Mouse (Mus musculus) G1E (cell line): ENCODE results near the gene Ano1. TPM values are rescaled to one million over a fixed set of nuclear protein-coding genes. Genes with fewer than 3 reads are reported as not detected.
A peak's percentile ranks its signal among the peaks of the same experiment; 100 is the strongest.

Source experiments
- ATAC-seq: 2 replicates; pipeline ENCODE4 v1.8.0; 2016; ENCODE audit warnings: mild to moderate bottlenecking; ENCODE audit not compliant: insufficient number of reproducible peaks, poor library complexity, low FRiP score, severe bottlenecking; ENCODE audit errors: extremely low read depth
- DNase-seq: peaks from one replicate; pipeline ENCODE4 v3.0.0; 2012; ENCODE audit warnings: low spot score
- H3K27me3 ChIP-seq: 2 replicates; pipeline ENCODE4 v1.6.1; 2012; ENCODE audit warnings: mild to moderate bottlenecking, low read length, inconsistent platforms; ENCODE audit not compliant: insufficient read depth
- H3K36me3 ChIP-seq: replicated peaks from 2 replicates; pipeline ENCODE3; 2012; ENCODE audit warnings: mild to moderate bottlenecking, inconsistent platforms
- H3K4me1 ChIP-seq: 2 replicates; pipeline ENCODE4 v1.6.1; 2012; ENCODE audit warnings: low read depth, low read length, inconsistent platforms, mixed read lengths; ENCODE audit not compliant: insufficient read depth
- H3K4me3 ChIP-seq: 2 replicates; pipeline ENCODE4 v1.5.1; 2012; ENCODE audit warnings: low read depth, mild to moderate bottlenecking, inconsistent platforms, low read length, moderate library complexity, mixed read lengths
- H3K9me3 ChIP-seq: replicated peaks from 2 replicates; pipeline ENCODE4 v1.6.1; 2012; ENCODE audit warnings: inconsistent platforms
- CTCF ChIP-seq: IDR thresholded peaks from 2 replicates; pipeline ENCODE4 v1.5.1; 2012; ENCODE audit warnings: low read depth, low read length, inconsistent platforms, mixed read lengths
- GATA1 ChIP-seq: IDR thresholded peaks from 2 replicates; pipeline ENCODE4 v1.6.1; 2012; ENCODE audit warnings: borderline replicate concordance, low read length, inconsistent platforms, mixed read lengths
- GATA2 ChIP-seq: IDR thresholded peaks from 2 replicates; pipeline ENCODE4 v1.6.1; 2012; ENCODE audit warnings: low read depth, low read length, inconsistent platforms, borderline replicate concordance
- POLR2AphosphoS5 ChIP-seq: IDR thresholded peaks from 2 replicates; pipeline ENCODE4 v1.6.1; 2012; ENCODE audit warnings: low read depth, low read length, inconsistent platforms; ENCODE audit not compliant: insufficient replicate concordance
- TAL1 ChIP-seq: conservative IDR thresholded peaks from 2 replicates; pipeline ENCODE4 v1.6.1; 2012; ENCODE audit warnings: low read depth, low read length, inconsistent platforms, mixed read lengths
- polyA plus RNA-seq: library from polyadenylated mRNA; stranded (reverse); fragments of >175 nt; gene quantifications from 2 replicates; pipeline ENCODE4 v1.2.3, GENCODE M21; 2012
- total RNA-seq, 2 experiments: library from RNA; stranded (forward) in 1 of 2; stranded (reverse) in 1 of 2; fragments of 200-1000 nt in 1 of 2; fragments of >200 nt in 1 of 2; fragmentation: Nextera tagmentation in 1 of 2; gene quantifications; 2 replicates each; pipeline ENCODE4 v1.2.3; 2014 to 2017

Ano1 gene
- total and polyA plus RNA-seq, 3 experiments, result 1.8 to 7.1 (median 3.7) TPM

DNA sequence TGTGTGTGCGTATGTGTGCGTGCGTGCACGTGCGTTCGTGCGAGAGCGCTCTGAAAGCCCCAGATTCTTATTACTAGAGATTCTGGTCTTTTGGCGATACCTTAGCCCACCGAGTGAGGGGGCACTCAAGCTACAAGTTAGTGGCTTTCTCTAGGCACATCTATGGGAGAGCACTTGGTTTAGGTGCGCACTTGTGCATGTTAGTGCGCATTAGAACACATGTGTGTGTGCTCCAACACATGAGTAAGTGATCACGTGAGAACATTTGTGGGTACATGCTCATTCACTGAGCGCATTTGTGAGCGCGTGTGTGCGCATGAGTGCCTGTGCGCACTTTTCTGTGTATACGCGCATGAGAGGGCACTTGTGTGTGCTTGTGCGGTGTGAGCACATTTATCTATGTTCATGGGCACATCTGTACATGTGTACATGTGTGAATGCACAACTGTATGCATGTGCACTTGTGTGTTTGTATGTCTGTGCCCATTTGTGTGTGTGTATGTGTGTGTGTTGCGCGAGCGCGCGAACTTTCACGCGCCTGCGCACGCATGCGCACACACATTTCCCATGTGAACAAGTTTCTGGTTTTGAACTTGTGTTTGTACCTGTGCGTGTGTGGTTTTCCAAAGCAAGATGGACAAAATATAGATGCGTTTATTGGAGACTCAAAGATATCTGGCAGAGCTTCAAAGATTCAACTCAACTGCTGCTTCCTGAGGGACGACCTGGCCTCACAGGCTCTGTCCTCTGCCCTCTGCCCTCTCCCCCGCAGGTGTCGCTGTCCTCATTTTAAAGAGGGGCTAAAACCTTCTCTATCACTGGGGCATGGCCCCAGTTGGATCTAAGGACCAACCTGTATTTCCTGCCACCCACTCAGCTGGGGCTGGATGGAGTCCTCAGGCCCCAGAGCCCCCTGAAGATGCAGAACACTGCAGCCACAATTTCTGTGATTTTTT lies 38.1 kb upstream of the Ano1 start:
- DNase-seq, result peak; percentile 54
- H3K4me3 ChIP-seq, result peak overlapping the region; percentile 64
- no peak for ATAC-seq
- H3K9me3 ChIP-seq, result peaks cover 15% of the 10 kb centered on the region
- H3K36me3 ChIP-seq, result peaks cover 4% of the 10 kb centered on the region
- H3K27me3 ChIP-seq, result no peaks in the 10 kb centered on the region
- peaks cover 82% of the 10 kb centered on the region for H3K4me1 ChIP-seq
- TF ChIP-seq CTCF (no peak), TAL1 (no peak), GATA2 (no peak)

- peaks cover 15% of the 10 kb centered on the region for H3K9me3 ChIP-seq
- 0 out of 2 replicates have a peak, but pooled peaks have one; percentile 50 for TF ChIP-seq GATA2
- no peak for TF ChIP-seq GATA1
- no peak for TF ChIP-seq CTCF
- TF ChIP-seq POLR2AphosphoS5, result no peak
- peak; percentile 88 for TF ChIP-seq TAL1
- H3K27me3 ChIP-seq, result no peaks in the 10 kb centered on the region
- ATAC-seq (peak; percentile 73), DNase-seq (no peak)
- peaks cover 7% of the 10 kb centered on the region for H3K36me3 ChIP-seq
- peak overlapping the region; percentile 64; the same call in 1 of the 2 replicates for H3K4me3 ChIP-seq
- peaks cover 83% of the 10 kb centered on the region for H3K4me1 ChIP-seq
These were observed 36.9 kb upstream of the Ano1 start for GRCm38 (mm10) chr7:144788631-144789030.

DNA sequence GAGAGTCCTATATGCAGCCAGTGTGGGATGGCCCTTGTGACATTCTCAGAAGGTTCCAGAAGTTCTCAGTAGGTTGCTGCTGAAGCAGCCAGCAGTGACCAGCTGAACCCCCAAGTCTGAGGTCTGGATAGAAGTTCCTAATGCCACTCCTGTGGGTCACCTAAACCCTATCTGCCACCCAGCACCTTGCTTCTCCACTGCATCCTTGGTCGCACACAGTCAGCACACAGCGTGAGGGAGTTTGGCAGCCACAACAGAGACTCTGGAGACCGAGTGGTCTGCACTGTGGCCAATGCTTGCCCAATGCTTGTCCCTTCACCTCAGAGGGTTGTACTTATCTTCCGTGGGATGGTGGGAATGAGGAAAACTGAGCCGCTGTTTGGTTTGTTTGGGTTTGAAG lies 35.7 kb upstream of the Ano1 start:
- Histone ChIP-seq H3K9me3 (peaks cover 9% of the 10 kb centered on the region), H3K4me3 (peak overlapping the region; percentile 58; the same call in 1 of the 2 replicates), H3K36me3 (peaks cover 9% of the 10 kb centered on the region), H3K4me1 (peaks cover 84% of the 10 kb centered on the region), H3K27me3 (no peaks in the 10 kb centered on the region)
- DNase-seq, result no peak
- TF ChIP-seq CTCF (no peak), POLR2AphosphoS5 (no peak), TAL1 (no peak), GATA2 (no peak)
- no peak for ATAC-seq

DNA sequence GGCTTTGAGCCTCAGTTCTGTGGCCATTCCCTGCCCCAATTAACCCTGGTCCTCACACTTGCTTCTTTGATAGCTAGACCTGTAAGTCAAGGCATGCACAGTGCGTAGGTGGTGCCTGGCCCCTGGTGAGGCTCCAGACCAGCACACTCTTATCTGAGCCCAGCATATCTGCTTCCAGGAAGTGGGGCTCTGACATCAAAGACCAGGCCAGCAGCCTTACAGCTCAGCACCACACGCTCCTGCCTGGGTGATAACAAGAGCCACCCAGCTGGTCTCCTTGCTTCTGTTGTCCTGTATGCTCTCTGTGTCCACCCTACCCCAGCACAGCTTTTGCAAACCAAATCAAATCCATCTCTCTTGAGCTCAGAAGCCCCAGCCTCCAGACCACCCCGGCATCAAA lies 34.8 kb upstream of the Ano1 start:
- peak; percentile 91 for DNase-seq
- H3K36me3 ChIP-seq, result peaks cover 13% of the 10 kb centered on the region
- H3K4me3 ChIP-seq, result peak overlapping the region; percentile 63; the same call in 1 of the 2 replicates
- peaks cover 3% of the 10 kb centered on the region; the same call in 1 of the 2 replicates for H3K9me3 ChIP-seq
- ATAC-seq, result peak; percentile 75
- no peaks in the 10 kb centered on the region for H3K27me3 ChIP-seq
- peaks cover 93% of the 10 kb centered on the region for H3K4me1 ChIP-seq
- no peak for TF ChIP-seq CTCF
- no peak for TF ChIP-seq POLR2AphosphoS5
- TF ChIP-seq GATA1, result no peak
- peak; percentile 94 for TF ChIP-seq TAL1
- TF ChIP-seq GATA2, result peak; percentile 81; the same call in 1 of the 2 replicates

DNA sequence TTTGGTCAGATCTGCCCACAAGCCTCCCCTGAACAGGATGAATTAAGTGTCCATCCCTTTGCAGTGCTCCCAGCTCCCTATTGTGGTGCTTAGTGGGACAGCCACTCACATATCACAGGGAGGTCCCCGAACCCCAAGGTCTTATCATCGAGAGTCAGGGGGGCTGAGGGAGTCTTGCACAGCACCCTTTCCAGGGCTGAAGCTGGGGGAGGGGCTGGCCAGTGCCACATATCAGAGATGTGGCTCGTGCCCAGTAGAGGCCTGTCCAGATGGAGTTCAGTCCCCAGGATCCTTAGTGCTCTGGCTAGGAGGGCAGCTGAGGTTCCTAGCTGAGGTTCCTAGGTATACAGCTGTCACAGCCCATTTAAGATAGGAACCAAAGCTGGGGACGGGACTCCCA lies 32.4 kb upstream of the Ano1 start:
- Histone ChIP-seq H3K4me1 (peaks cover 99% of the 10 kb centered on the region), H3K36me3 (peaks cover 16% of the 10 kb centered on the region), H3K27me3 (no peaks in the 10 kb centered on the region), H3K9me3 (no peaks in the 10 kb centered on the region), H3K4me3 (peak overlapping the region; percentile 36; the same call in 1 of the 2 replicates)
- no peak for TF ChIP-seq GATA2
- peak; percentile 32; the same call in 1 of the 2 replicates for TF ChIP-seq TAL1
- no peak for ATAC-seq
- no peak for DNase-seq

- TF ChIP-seq TAL1, result no peak
- TF ChIP-seq POLR2AphosphoS5, result no peak
- TF ChIP-seq CTCF, result no peak
- TF ChIP-seq GATA2, result no peak
- TF ChIP-seq GATA1, result no peak
- Histone ChIP-seq H3K4me1 (peaks cover 99% of the 10 kb centered on the region), H3K36me3 (peaks cover 14% of the 10 kb centered on the region), H3K4me3 (peak overlapping the region; percentile 18; the same call in 1 of the 2 replicates), H3K27me3 (no peaks in the 10 kb centered on the region), H3K9me3 (no peaks in the 10 kb centered on the region)
- ATAC-seq, result no peak
- no peak for DNase-seq
These were observed 30.6 kb upstream of the Ano1 start for GRCm38 (mm10) chr7:144782402-144782801.
